Mouse (Mus musculus): ENCODE results near the gene Itk.

The Itk gene

DNA sequence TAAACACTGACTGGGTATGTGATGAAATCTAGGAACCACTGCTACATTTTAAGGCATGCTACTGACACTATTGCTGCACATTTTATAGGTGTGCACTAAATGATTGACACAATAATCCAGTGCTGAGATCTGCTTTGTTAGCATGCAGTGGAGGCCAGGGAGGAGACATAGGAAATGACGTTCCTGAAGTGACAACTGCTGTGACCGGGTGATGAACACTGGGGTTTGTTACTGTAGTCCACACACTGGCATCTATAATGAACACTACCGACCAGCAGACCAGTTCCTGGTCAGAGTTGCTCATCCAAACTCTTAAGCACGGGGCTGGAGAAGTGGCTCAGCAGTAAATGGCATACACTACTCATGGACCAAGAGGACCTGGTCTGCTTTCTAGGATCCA, 4.1 kb upstream of the Itk start:
- no peak for DNase-seq (ENCODE audit: low spot score in 2 of 2)

DNA sequence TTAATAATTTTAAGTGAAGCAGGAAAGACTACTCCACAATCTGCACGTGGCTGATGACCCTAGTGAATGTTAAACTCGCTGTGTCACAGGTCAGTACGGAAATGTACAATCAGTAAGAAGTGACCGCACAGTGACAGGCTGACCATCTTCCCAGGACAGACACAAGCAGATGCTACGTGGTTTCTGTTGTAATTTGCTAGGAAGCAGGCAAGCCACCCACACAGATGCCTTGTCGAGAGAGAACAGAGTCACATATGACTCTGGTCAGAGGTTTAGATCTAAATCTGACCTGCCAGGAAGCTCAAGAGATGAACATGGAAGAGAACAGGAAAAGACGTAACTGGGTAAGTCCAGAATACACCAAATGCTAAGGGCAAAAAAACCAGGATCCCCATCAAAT, 3.6 kb upstream of the Itk start:
- no peak for DNase-seq (ENCODE audit: low spot score in 2 of 2)

DNA sequence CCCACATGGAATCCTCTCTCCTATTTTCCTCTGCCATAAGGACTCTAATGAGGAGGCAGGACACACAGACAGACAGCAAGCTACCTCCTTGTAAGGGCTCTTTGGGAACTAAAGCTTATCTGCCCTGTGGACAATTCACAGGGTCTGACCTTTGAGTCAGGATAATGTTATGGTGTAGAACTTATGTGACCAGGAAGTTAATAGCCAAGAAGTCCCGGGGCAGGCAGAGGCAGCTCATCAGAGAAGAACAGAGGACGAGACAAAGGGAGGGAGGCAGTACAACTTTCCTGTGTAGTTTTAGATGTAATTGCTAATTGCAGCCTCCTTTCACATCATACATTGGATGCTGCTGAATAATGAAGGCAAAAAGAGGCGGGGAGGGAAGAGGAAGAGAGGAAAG, 1.3 kb upstream of the Itk start:
- no peak for DNase-seq (ENCODE audit: low spot score in 2 of 2)

DNA sequence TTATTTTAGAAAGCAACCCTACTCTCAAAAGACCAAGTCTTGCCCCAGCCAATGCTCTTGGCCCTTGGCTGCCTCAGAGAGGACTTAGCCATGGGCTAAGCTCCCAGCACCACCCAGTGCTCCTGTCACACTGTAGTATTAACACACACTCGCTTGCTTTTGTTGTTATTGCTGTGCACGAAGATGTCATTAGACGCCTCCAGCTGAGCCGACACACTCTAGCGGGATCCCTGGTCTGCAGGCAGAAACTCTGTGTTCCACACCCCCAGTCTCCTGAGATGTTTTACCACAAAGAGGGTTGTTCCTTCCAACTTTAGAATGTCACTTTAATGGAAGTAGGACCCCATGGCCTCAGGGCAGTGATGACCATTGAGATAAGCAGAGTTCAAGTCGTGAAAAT, 877 bp downstream of the Itk start:
- no peak for DNase-seq (ENCODE audit: low spot score in 2 of 2)

DNA sequence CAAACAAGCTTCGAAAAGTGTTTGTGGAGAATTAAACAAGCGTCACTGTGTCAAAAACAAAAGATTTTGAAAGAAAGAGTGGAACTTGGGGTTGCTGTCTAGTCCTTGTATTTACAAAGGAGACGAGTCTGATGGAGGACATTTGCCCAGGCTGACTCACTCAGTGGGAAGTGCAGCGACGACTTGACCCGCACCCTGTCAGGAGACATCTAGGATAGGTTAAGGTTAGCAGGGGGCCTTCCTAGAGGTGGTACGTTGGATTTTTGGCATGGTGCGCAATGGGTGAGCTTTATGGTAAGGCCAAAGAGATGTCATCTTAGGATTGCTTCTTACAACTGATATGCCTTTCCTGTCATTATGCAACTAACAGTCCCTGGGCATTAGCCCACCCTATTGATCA, 2.3 kb downstream of the Itk start:
- no peak for DNase-seq (ENCODE audit: low spot score in 2 of 2)

DNA sequence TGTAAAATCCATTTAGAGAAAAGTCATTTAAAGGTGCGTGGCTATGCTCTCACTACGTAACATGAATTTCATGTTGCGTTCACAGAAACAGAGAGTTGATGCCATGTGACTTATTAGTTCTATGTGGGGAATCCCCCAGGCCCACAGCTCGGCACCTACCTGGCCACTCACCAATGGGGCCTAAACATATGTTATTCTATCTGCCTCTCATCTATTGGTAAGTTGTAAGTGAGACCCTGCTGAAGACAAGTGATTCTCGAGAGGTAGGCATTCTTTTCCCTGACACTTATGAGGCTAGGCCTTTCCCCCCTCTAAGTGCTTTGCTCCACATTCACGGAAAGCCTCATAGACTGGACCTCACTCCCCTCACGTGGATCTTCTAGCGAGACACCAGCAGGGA, 2.8 kb downstream of the Itk start:
- no peak for DNase-seq (ENCODE audit: low spot score in 2 of 2)

DNA sequence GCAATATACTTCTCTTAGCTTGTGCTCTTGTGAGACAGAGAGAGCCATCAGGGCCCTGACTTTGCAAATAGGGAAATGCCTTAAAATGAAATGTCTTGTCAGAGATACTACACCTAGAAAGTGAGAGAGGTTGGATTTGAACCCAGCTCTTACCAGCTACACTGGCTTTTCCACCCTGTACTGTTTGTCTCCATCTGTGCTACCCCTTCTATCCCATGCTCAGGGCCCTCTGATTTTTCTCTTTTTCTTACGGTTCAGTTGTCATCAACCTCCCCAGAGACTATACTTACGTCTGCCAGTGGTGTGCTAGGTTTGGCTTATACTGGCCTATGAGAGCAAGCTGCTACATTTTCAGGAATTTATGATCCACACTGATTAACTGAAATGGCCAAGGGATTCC, 4.4 kb downstream of the Itk start:
- DNase-seq (ENCODE audit: low spot score in 2 of 2) = no peak

DNA sequence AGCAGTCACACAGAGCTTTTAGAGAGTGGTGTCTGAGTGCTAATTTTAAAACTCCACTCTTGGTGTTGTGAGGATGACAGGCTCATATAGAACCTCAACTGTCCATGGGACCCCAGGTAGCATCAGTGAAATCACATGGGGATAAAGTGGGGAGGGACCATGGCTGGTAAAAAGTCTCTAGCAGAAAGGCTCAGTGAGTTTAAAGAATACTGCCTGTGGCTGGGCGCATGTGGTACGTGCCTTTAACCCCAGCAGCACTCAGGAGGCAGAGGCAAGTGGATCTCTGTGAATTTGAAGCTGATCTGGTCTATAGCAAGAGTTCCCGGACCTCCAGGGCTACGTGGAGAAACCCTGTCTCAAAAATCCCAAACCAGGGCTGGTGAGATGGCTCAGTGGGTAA, 6.8 kb downstream of the Itk start:
- DNase-seq (ENCODE audit: low spot score in 2 of 2) = no peak

DNA sequence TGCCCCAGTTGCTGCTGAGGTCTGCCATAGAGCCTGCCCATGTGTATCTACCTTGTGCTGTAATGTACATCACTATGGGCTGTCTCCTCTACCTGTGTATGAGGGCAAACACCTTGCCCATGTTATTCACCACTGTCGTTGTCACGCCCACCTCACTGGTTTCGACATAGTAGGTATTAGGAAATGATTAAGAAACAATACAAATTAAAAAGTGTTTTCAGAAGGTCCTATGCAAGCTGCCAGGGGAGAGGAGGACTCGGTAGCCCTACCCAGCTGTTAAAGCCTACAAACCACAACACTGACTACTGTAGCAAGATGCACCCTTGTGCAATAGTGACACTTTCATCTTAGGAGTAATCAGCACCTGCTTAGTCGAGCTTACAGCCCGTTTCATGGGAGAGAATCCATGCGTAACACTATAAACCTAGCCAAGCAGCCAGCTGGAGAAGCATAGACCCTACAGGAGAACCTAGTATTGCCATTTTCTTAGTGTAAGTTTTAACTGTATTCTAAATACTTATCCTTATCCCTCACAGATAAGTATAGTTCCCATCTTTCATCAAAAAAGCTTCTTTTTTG, 9.1 kb downstream of the Itk start:
- no peak for DNase-seq (ENCODE audit: low spot score in 2 of 2)

DNA sequence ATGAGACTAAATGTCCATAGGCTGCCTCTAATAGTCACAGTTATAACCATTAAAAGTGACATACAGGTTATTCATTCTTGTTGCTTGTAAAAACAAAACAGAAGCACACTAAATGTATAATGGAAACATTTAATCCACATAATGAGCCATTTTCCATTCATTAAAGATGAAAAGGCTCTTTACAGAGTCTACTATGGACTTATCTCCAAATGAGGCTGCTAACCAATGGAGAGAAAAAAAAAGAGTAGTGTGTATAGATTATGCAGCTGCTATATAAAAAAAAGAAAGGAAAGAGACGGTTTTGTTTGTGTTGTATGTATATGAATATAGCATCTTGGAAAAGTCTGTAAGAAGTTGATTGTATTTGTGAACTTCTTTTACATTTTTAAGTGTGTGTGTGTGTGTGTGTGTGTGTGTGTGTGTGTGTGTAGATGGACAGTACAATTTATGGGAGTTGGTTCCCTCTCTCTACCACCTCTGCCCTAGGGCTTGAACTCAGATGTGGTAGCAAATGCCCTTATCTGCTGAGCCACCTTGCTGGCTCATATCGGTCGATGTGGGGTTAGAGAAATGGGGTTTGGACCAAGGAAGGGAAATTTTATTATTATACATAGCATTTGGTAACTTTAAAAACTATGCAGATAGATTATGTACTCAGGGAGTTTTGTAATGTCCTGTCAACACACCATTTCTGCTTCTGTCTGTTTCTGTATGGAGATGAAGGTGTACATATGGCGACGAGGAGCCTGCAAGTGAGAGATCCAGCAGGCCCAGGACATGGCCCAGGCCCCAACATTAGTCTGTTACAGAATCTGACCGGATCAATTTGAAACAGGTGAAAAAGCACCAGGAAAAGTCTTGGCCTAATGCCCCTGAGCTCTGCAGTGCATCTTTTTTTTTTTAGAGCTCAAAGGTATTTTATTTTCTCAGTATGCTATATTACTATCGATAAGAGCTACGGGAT, 11.2 kb downstream of the Itk start:
- DNase-seq (ENCODE audit: low spot score in 2 of 2) = no peak

DNA sequence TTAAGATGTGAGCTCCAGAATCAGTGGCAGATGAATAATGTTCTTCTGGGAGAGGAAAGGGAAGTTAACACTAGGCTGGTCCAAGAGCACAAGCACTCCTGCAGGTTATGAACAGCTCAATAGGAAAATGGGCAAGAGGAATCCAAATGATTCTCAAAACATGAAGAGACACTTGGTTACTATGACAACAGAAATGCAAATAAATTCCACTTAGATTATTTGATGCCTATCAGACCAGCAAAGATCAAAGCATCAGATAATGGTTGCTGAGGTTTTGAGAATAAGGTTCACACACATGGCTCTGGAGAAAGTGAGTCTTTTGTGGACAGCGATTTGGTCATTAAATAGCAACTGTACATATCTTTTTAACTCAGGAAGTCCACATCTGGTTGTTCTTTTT, 12.0 kb downstream of the Itk start:
- DNase-seq (ENCODE audit: low spot score in 2 of 2) = no peak

DNA sequence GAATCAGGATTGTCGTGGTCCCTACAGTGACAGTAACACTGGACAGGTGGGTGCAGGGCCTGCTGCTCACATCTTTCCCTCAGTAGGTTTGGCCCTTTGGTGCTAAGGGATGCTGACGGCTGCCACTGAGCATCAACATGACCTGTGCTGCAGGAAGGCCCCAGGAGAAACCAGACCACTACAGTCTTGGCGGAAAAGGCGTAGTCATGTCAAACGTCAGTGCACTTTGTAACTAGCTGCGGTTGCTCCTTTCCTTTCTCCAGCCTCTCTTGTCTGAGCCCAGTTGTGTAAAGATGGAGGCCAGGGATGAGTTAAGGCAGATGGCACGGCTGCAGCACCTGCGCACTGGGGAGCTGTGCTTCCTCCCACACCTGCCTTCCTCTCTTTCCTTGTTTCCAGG, 14.3 kb downstream of the Itk start:
- no peak for DNase-seq (ENCODE audit: low spot score in 2 of 2)

DNA sequence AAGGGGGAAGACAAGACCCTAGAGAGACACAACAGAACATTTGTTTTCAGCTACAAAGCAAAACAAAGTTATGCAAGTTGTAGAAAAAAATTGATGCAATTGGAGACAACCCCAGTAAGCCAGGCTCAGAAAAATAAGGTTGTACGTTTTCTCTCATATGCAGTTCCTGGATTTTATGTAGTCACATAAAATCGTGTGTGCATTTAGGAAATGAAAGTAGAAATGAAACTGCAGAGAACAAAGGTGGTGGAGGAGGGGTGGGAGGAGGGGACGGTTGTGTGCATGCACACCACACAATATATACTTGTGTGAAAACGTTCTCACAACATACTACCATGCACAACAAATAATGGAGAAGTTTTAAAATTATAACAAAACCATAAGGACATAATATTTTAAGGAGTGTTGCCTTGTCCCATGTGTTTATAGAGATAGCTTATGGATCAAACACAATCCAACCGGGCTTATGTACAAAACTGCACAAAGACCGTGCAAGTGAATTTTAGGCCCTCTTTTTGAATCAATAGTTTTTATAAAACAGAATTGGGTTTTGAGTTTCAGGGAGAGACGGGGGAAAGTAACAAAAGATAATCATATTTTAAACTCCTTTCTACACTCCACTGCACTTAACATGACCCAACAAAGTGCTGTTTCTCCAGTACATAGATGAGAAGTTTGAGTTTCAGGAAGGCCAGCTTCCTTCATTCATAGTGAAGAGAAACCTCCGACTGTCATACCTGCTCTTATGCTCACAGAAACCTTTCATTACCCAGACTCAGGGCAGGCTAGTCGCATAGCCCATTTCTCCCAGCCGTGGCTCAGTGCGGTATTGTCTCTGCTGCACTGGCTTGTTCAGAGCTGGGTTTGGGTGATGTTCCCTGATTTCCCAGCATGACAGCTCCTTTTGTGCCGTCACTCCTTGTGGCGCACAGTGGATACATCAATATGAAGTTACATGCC, 16.0 kb downstream of the Itk start:
- DNase-seq (ENCODE audit: low spot score in 2 of 2) = no peak

DNA sequence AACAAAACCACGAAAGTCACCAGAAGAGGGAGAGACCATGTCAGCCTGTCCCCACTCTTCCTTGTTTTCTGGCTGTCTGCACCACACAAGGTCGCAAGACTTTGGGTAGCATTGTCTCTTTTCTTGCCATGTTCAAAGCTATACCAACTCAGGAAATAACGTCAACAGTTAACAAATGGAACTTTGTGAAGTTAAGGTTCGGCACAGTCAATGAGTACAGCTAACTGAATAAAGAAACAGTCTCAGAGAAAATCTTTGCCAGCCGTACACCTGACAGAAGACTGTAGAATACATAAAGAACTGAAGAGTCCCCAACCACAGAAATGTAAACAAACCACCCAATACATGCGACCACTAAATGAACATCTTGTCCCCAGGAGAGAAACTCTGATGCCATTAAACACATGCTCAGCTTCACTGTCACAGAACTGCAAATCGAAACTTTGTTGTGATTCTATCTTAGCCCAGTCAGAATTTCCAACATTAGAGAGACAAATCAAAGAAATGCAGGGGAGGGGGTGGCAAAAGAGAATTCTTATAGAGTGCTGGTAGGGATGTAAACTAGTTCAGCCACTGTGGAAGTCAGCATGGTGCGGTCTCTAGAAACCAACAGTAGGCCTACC, 16.9 kb downstream of the Itk start:
- no peak for DNase-seq (ENCODE audit: low spot score in 2 of 2)

DNA sequence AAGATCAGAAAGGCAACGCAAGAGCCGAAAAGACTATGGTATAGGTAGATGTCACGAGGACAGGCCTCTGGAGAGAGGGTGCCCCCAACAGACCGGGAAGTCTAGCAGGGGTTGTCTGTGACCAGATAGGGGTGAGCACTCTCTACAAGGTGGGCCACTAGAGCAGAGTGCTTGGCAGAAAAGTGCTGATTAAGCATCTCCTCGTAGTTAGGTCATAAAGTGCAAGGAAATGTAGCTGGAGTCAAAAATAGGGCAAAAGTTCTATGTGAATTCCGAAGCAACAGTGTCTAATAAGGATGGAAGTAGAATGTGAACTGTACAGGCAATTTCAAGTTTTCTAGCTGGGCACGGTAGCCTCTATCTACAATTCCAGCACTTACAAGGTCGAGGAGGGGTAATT, 18.1 kb downstream of the Itk start:
- DNase-seq (ENCODE audit: low spot score in 2 of 2) = no peak

DNA sequence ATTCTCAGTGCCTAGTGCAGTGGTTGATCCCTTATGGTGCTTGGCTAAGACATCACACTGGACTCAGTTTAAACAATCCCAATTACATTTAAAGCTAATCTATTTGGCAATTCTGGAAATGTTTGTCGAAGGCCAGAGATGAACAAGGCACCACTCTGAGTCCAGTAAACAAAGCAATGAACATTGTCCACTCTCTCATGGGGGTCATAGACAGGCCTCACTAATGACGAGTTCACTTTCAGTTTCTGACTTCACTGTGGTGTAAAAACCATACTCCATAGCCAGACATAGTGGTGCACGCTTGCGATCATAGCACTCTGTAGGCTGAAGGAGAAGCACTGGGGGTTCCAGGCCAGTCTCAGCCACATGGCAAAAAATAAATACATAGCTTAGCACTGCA, 18.9 kb downstream of the Itk start:
- no peak for DNase-seq (ENCODE audit: low spot score in 2 of 2)

DNA sequence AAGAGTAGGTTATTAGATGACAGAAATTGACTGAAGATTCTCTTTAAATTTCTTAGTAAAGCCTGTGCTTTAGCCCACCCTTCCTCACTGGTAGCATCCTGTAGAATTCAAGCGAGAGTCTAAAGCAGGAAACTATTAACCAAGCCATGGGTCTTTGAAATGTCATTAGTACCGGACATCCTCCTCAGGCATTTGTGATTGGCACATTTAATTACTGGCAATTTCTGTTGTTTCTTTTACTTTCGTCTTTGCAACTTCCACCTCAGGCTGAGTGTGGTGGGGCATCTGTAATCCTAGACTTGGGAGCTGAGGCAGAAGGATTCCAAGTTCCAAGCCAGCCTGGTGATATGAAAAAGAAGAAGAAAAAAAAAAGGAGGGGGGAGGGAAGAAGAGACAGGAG, 23.0 kb downstream of the Itk start:
- no peak for DNase-seq (ENCODE audit: low spot score in 2 of 2)

DNA sequence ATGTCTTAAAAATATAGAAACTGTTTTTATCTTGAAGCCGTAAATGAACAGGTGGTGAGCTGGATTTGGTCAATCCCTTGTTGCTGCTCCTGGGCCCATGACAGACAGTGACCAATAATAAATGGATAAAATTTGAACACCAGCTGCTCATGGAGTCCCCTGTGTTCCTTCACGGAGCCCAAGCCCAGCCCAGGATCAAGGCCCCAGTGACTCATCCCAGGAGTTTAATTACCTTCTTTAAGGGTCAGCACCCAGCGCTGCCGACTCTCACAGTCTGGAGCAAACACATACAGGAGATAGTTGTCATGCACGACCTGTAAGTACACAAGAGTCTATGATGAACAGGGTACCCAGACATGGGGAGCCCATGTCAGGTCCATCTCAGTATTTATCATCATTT, 23.6 kb downstream of the Itk start:
- no peak for DNase-seq (ENCODE audit: low spot score in 2 of 2)

DNA sequence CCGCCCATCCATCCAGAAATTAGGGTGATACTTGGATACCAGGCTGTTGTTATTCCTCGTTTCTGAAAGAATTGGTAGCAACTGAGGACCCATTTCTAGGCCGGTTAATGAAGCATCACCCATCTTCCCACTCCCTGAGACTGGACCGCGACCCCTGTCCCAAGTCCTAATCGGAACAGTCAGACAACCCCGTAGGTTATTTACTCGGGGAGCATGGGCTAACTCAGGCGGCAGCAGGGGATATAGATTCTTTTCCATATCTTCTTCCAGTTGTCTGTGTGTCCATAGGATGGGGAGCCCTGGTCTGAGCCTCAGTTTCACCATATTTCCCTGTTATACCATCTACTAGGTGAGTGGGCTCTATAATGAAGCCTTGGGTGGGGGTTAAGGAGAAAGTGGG, 25.5 kb downstream of the Itk start:
- DNase-seq (ENCODE audit: low spot score in 2 of 2) = no peak

DNA sequence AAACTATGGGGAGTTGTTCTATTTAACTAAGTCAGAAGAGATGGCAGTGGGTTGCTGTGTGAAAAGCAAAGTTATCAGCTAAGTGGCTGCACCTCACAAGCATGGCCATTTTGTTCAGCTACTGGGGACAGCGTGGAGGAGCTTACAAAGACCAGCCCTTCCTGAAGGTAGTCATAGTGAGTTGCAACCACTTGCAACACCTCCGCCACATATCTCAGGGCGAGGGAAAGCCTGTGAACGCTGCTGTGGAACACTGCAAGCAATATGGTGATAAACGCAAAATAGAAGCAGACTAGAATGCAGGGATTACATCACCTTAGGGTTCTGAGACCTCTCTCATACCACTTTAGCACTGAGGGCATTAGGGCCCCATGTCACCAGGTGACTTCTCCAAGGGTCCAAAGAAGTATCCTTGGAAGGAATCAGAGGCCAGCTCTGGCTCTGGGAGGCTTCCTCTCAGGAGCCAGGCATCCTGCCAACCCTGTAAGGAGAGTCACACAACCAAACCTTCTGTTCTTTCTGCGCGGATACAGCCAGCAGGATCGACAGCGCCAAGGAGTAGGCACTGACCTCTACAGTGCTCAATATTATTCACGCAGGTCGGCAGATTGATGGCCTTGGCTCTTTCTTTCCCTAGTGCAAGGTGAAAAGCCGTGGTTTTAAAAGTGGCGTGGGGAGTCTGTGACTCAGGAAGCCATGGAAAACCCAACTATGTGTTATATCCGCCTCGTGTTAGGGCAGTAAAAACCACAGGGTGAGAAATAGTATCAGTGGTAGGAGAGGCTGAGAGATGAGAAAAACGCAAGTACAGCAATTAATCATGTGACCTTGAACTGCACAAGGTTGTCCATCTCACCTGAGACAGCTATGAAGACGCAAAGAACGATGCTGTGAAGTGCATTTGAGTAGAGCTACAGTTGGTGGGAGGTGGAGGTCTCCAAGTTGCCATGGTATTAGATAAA, 27.0 kb downstream of the Itk start:
- DNase-seq (ENCODE audit: low spot score in 2 of 2) = no peak

All from frontal cortex, postnatal 25 days (tissue).